ENCODE assay signal across 8 mouse cellular contexts in the genomic region with DNA sequence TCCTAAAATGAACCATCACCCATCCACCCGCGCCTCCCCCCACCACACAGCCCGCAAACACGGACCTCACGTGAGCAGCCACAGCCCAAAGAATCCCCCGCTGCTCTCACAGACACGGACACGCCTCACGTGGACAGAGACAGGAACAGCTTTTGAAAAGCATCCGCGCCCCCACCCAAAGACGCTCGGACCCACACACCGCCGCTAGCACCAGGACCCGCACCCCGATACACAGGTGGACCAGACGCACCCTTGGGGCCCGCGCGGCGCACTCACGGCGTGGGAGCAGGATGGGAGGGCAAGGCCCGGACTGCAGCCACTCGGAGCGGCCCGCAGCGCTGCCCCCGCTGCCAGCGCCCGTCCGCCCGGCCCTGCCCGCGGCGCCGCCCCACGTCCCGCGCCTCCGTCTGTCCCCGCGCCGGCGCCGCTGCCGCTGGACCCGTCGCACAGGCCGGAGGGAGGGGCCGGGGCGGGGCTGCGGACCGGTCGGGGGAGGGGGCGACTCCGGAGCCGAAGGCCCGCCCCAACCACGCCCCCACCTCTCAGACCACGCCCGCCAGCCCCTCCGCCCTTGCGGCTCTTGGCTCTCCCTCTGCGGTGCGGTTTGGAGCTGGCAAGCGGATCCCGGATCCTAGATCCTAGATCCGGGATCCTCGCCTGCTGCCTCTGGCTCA. TPM values are rescaled to one million over a fixed set of nuclear protein-coding genes. Genes with fewer than 3 reads are reported as not detected.
DNase-seq lines count a peak whose midpoint lies in the region; ATAC-seq lines count a peak whose summit lies in the region.

A gene (minus strand): TSS at position 445 of the 674 bp plus-strand sequence.

- DNase-seq in ZHBTc4 (ENCODE audit: low read depth, low spot score), result peak; percentile 92
- peak; percentile 79 to 91 for DNase-seq in cerebellum, postnatal 4 days (ENCODE audit: low spot score in 2 of 2)
- peak; percentile 90 for DNase-seq in gastrocnemius, adult 18-20 months (ENCODE audit: low spot score)
- DNase-seq in left cerebral cortex, adult 11 months (ENCODE audit: low spot score), result peak; percentile 81
- peak; percentile 92 for DNase-seq in lung, postnatal 36 days
- DNase-seq in retina, postnatal 1 day, result peak; percentile 92
- peak; percentile 90 for DNase-seq in thymus, postnatal 4 days

- WGBS in hindbrain, embryonic 15.5 days, result under 1% methylated on average over 56 of the region's 71 CpGs

- peak; percentile 90 for ATAC-seq in hindbrain, embryonic 15.5 days (ENCODE audit: low FRiP score, low read depth)

- peaks cover 18% of the 10 kb centered on the region for H3K36me3 ChIP-seq in hindbrain, embryonic 15.5 days

- no peaks in the 10 kb centered on the region for H3K9me3 ChIP-seq in hindbrain, embryonic 15.5 days

- peaks cover 47% of the 10 kb centered on the region for H3K4me1 ChIP-seq in hindbrain, embryonic 15.5 days (replicated peaks)

- peak within 1 kb of the TSS; percentile 88 for H3K4me3 ChIP-seq in hindbrain, embryonic 15.5 days

- peak within 1 kb of the TSS; percentile 98 for H3K9ac ChIP-seq in hindbrain, embryonic 15.5 days

- peak within 1 kb of the TSS; percentile 81 for H3K4me2 ChIP-seq in hindbrain, embryonic 15.5 days

- H3K27ac ChIP-seq in hindbrain, embryonic 15.5 days (replicated peaks), result peak within 1 kb of the TSS; percentile 93

- no peaks in the 10 kb centered on the region for H3K27me3 ChIP-seq in hindbrain, embryonic 15.5 days

RNA-seq across cellular contexts. Expression of the gene that starts here (rescaled TPM):
- 10 to 100 TPM; 12.6 to 13.8 TPM for total RNA-seq in gastrocnemius, adult 18-20 months (2021)
- 106 and 112 TPM in 2 replicates for polyA plus RNA-seq in hindbrain, embryonic 15.5 days (2015; fragmentation: Nextera tagmentation; extraction: Ambion mirVana)

Comparison
In these comparisons a context has a peak if more than half of its experiments do, and no peak if none do; other contexts are left out.
1. Peak in every context shown above with its lines: DNase-seq, ATAC-seq, H3K4me3 ChIP-seq and H3K27ac ChIP-seq.